Mouse (Mus musculus) left cerebral cortex, postnatal 14 days (tissue): Measurements from ENCODE around the gene Lsm2. TPM values are rescaled to one million over a fixed set of nuclear protein-coding genes. Genes with fewer than 3 reads are reported as not detected.
"Not testable (repeated sequence)": the region's sequence is repeated elsewhere in the genome, so short reads cannot be mapped to it uniquely, and the experiment has no call there.

ENCODE experiments used
- DNase-seq, 2 experiments: peaks; one replicate each; pipeline ENCODE4 v3.0.0; 2021 to 2022; ENCODE audit warnings: low spot score in 2 of 2, mixed read lengths in 1 of 2
- intact Hi-C: fragments of 180-260 bp; cut with DNase I; formaldehyde crosslinking; loops from one replicate; pipeline ENCODE4 v1.15.1; 2025
- total RNA-seq, 2 experiments: library from RNA; stranded (reverse); gene quantifications; 2 replicates each; pipeline ENCODE4 v1.2.3; 2021

Lsm2 gene
- total RNA-seq, 2 experiments from 2014 or later = 19.9 to 25.7 TPM

- no peak for DNase-seq
- intact Hi-C loops = loop anchor here (2.0 kb wide), 1 partner anchor 29 kb away; no protein-coding TSS in a partner anchor
Measured at GRCm38 (mm10) chr17:34953904-34954303, 27.8 kb upstream of the Lsm2 start.

- intact Hi-C loops = no loop called here
- no peak for DNase-seq
Measured at GRCm38 (mm10) chr17:34954831-34955230, 26.8 kb upstream of the Lsm2 start.

- intact Hi-C loops = no loop called here
- no peak for DNase-seq
Measured at GRCm38 (mm10) chr17:34955884-34956283, 25.8 kb upstream of the Lsm2 start.

GRCm38 (mm10) chr17:34956340-34956739 is 25.3 kb upstream of the Lsm2 start:
- intact Hi-C loops = no loop called here
- DNase-seq = no peak

GRCm38 (mm10) chr17:34957291-34957690 is 24.4 kb upstream of the Lsm2 start:
- intact Hi-C loops, DNase-seq: not testable (repeated sequence)

GRCm38 (mm10) chr17:34957966-34958365 is 23.7 kb upstream of the Lsm2 start:
- DNase-seq, intact Hi-C loops: not testable (repeated sequence)

GRCm38 (mm10) chr17:34958734-34959129 is 22.9 kb upstream of the Lsm2 start:
- intact Hi-C loops, DNase-seq: not testable (repeated sequence)

GRCm38 (mm10) chr17:34959130-34959778 is 22.4 kb upstream of the Lsm2 start, which contains the start of gene Hspa1b:
TSS of gene Hspa1b (minus strand) at chr17:34959238.
- intact Hi-C loops = not testable (repeated sequence)
- DNase-seq = peak; percentile 67 to 79

GRCm38 (mm10) chr17:34959881-34960515 is 21.7 kb upstream of the Lsm2 start:
- no peak for DNase-seq
- intact Hi-C loops = no loop called here

- intact Hi-C loops = no loop called here
- DNase-seq = no peak
Measured at GRCm38 (mm10) chr17:34960702-34961493, 20.8 kb upstream of the Lsm2 start.

GRCm38 (mm10) chr17:34962125-34962524 is 19.5 kb upstream of the Lsm2 start:
- intact Hi-C loops = no loop called here

GRCm38 (mm10) chr17:34962841-34963240 is 18.8 kb upstream of the Lsm2 start:
- DNase-seq = no peak
- intact Hi-C loops = no loop called here

More at GRCm38 (mm10) chr17:34962125-34962524, 19.5 kb upstream of the Lsm2 start:
- DNase-seq = no peak

GRCm38 (mm10) chr17:34964640-34965049 is 17.0 kb upstream of the Lsm2 start:
- no peak for DNase-seq

GRCm38 (mm10) chr17:34965627-34966026 is 16.0 kb upstream of the Lsm2 start:
- intact Hi-C loops = no loop called here

More at GRCm38 (mm10) chr17:34964640-34965049, 17.0 kb upstream of the Lsm2 start:
- intact Hi-C loops = no loop called here

GRCm38 (mm10) chr17:34969822-34970221 is 11.8 kb upstream of the Lsm2 start, which contains the start of gene Gm20481:
TSS of gene Gm20481 (plus strand) at chr17:34969912.
- intact Hi-C loops = not testable (repeated sequence)

More at GRCm38 (mm10) chr17:34965627-34966026, 16.0 kb upstream of the Lsm2 start:
- no peak for DNase-seq

GRCm38 (mm10) chr17:34970850-34971249 is 10.8 kb upstream of the Lsm2 start:
- intact Hi-C loops, DNase-seq: not testable (repeated sequence)

More at GRCm38 (mm10) chr17:34969822-34970221, 11.8 kb upstream of the Lsm2 start, which contains the start of gene Gm20481:
- not testable (repeated sequence) for DNase-seq

GRCm38 (mm10) chr17:34971694-34972068 is 10.0 kb upstream of the Lsm2 start:
- DNase-seq, intact Hi-C loops: not testable (repeated sequence)

GRCm38 (mm10) chr17:34972069-34972749 is 9.5 kb upstream of the Lsm2 start, which contains the start of the genes Hspa1a and Hspa1l:
TSS of gene Hspa1a (minus strand) at chr17:34972156.
TSS of gene Hspa1l (plus strand) at chr17:34972703.
- intact Hi-C loops = not testable (repeated sequence)
- DNase-seq = peak; percentile 72 to 79
